Mouse (Mus musculus) mouse embryonic stem cell (cell line): ENCODE data around the gene Pxdn.

Experiments
- in situ Hi-C, 2 experiments: fragments of 300-500 bp; cut with MboI; formaldehyde crosslinking; loops; 1 replicate in 1 of 2; 3 replicates in 1 of 2; pipeline ENCODE4 v1.14.3; 2019 to 2020; ENCODE audit warnings: low sequenced_read_pairs in 2 of 2, low pct_unique_long_range_greater_than_20kb in 1 of 2, mixed read lengths in 1 of 2; ENCODE audit not compliant: unreplicated experiment in 1 of 2

Gene Pxdn

GRCm38 (mm10) chr12:29937308-29937707 lies at the start of gene Pxdn:
Pxdn (plus strand) TSS chr12:29937608.
- in situ Hi-C loops: no loop called here

- in situ Hi-C loops: no loop called here
These were observed 42.7 kb upstream of the Pxdn start for GRCm38 (mm10) chr12:29894669-29895068.

GRCm38 (mm10) chr12:29897533-29898085 lies 39.8 kb upstream of the Pxdn start:
- in situ Hi-C loops: no loop called here

- in situ Hi-C loops: no loop called here
These were observed 33.1 kb upstream of the Pxdn start for GRCm38 (mm10) chr12:29904101-29904874.

- in situ Hi-C loops: no loop called here
These were observed 30.4 kb upstream of the Pxdn start for GRCm38 (mm10) chr12:29907056-29907455.

- in situ Hi-C loops: no loop called here
These were observed 21.3 kb upstream of the Pxdn start for GRCm38 (mm10) chr12:29916139-29916538.

- in situ Hi-C loops: no loop called here
These were observed 20.6 kb upstream of the Pxdn start for GRCm38 (mm10) chr12:29916807-29917206.

- in situ Hi-C loops: no loop called here
These were observed 17.1 kb upstream of the Pxdn start for GRCm38 (mm10) chr12:29920298-29920697.

GRCm38 (mm10) chr12:29921481-29921880 lies 15.9 kb upstream of the Pxdn start:
- in situ Hi-C loops: no loop called here

GRCm38 (mm10) chr12:29926896-29927295 lies 10.5 kb upstream of the Pxdn start:
- in situ Hi-C loops: no loop called here

GRCm38 (mm10) chr12:29930591-29930990 lies 6.8 kb upstream of the Pxdn start:
- in situ Hi-C loops: no loop called here

- in situ Hi-C loops: no loop called here
These were observed 4.5 kb upstream of the Pxdn start for GRCm38 (mm10) chr12:29932951-29933350.

GRCm38 (mm10) chr12:29933501-29933900 lies 3.9 kb upstream of the Pxdn start:
- in situ Hi-C loops: no loop called here

- in situ Hi-C loops: no loop called here
These were observed 3.3 kb upstream of the Pxdn start for GRCm38 (mm10) chr12:29934120-29934581.

- in situ Hi-C loops: no loop called here
These were observed 505 bp downstream of the Pxdn start for GRCm38 (mm10) chr12:29937851-29938375.

GRCm38 (mm10) chr12:29938376-29939041 lies 1.1 kb downstream of the Pxdn start:
- in situ Hi-C loops: no loop called here

- in situ Hi-C loops: no loop called here
These were observed 1.9 kb downstream of the Pxdn start for GRCm38 (mm10) chr12:29939261-29939671.

- in situ Hi-C loops: no loop called here
These were observed 5.0 kb downstream of the Pxdn start for GRCm38 (mm10) chr12:29942435-29942834.

GRCm38 (mm10) chr12:29944650-29945049 lies 7.2 kb downstream of the Pxdn start:
- in situ Hi-C loops: no loop called here
